Mouse (Mus musculus): ENCODE data around the gene 2010003K11Rik. TPM values are rescaled to one million over a fixed set of nuclear protein-coding genes. Genes with fewer than 3 reads are reported as not detected.

2010003K11Rik gene
- not detected in 2 replicates for polyA plus RNA-seq (2015; fragmentation: Nextera tagmentation; extraction: Ambion mirVana)

DNA sequence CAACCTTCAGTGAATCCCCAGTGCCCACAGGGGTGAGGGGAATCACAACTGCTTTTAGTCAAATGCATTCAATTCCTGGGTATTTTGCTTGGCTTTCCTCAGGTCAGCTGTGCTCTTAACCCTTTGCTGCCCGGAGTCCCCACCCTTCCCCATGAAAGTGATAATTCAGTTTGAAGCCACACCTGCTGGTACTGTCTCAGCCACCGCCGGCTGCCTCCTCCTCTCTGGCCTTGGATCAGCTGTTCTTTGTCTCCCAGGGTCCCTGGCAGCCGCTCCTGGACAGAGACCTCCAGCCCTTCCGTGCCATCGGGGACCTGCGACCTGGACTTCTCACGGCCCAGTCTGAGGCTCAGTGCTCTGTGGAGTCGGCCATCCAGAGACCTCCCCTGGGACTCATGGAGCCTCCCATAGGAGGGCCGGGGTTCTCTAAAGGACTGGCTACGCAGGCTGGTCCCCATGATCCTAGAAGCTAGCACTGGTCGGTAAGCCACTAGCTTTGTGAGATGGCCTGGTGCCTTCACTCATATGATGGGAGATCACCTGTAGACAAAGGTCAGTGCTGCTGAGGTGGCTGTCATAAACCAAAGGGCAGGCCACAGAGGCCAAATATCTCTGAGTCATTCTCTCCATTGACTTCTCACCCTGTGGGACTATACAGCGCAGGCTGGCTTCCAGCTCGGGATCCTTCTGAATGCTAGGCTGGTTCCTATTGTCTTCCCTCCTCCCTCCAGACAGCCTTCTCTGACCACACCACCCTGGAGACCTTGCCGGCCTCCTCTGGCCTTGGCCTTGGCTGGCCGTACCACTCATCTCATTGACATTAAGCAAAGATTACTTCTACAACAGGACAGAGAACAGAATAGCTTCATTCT is at the start of gene 2010003K11Rik:
Gene 2010003K11Rik (minus strand): TSS at position 522 of the 872 bp plus-strand sequence.

GRCm38 (mm10) chr19:4509986-4510963 is 11.9 kb upstream of the 2010003K11Rik start, which contains the start of gene Pcx:
Pcx (plus strand) TSS chr19:4510472.

DNA sequence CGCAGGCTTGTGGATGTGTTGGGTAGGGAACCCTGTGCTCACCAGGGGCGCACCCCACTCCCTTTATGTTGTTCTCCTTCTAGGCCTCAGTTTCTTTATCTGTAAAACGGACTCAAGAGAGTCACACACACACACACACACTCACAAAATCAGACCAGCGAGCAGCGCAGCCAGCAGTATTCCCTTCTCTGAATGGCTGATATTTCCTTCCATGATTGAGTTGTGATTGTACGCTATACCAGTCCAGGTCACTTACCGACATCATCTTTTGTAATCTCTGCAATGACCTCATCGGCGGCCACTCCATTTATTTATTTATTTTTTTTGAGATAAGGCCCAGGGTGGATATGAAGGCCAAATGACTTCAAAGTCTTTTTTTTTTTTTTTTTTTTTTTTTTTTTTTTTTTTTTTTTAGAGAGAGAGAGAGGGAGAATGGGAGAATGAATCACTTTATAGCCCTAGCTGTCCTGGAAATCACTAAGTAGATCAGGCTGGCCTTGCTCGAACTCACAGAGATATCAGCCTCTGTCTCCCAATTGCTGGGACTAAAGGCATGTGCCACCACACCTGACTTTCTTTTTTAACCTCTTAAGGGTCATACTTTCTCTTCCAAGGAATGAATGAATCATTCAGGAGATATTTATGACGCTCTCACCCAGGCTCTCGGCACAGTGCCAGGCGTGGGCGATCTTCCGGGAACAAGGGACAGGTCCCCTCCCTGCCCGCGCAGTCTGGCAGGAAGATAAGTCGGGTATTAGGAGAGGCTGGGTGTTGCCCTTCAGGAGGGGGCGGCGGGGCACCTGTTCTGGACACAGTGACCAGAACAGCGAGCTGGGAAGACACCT is 20.8 kb downstream of the 2010003K11Rik start, which contains the start of gene Syt12:
Gene Syt12 (minus strand): TSS at position 103 of the 845 bp plus-strand sequence.

Other genes starting within 250 kb of the 2010003K11Rik start
- gene Ssh3, start 229.4 kb downstream of the 2010003K11Rik start, polyA plus RNA-seq (2015; fragmentation: Nextera tagmentation; extraction: Ambion mirVana) = 19.2 and 19.3 TPM in 2 replicates
- 7.9 and 8.3 TPM in 2 replicates for gene Ankrd13d, start 215.4 kb downstream of the 2010003K11Rik start, polyA plus RNA-seq (2015; fragmentation: Nextera tagmentation; extraction: Ambion mirVana)
- 12.7 and 15.0 TPM in 2 replicates for gene Grk2, start 192.4 kb downstream of the 2010003K11Rik start, polyA plus RNA-seq (2015; fragmentation: Nextera tagmentation; extraction: Ambion mirVana)
- gene Kdm2a, start 100.3 kb downstream of the 2010003K11Rik start, polyA plus RNA-seq (2015; fragmentation: Nextera tagmentation; extraction: Ambion mirVana) = 18.6 and 21.3 TPM in 2 replicates
- 25.0 and 28.7 TPM in 2 replicates for gene Rhod, start 59.2 kb downstream of the 2010003K11Rik start, polyA plus RNA-seq (2015; fragmentation: Nextera tagmentation; extraction: Ambion mirVana)
- 0.64 and 0.74 TPM in 2 replicates for gene Syt12, start 21.1 kb downstream of the 2010003K11Rik start, polyA plus RNA-seq (2015; fragmentation: Nextera tagmentation; extraction: Ambion mirVana)
- 5.5 and 6.2 TPM in 2 replicates for gene Pcx, start 11.9 kb upstream of the 2010003K11Rik start, polyA plus RNA-seq (2015; fragmentation: Nextera tagmentation; extraction: Ambion mirVana)
- 1.5 and 1.7 TPM in 2 replicates for gene Lrfn4, start 117.1 kb upstream of the 2010003K11Rik start, polyA plus RNA-seq (2015; fragmentation: Nextera tagmentation; extraction: Ambion mirVana)
- gene Rce1, start 127.1 kb upstream of the 2010003K11Rik start, polyA plus RNA-seq (2015; fragmentation: Nextera tagmentation; extraction: Ambion mirVana) = 35.6 and 38.2 TPM in 2 replicates
- 1.2 and 1.6 TPM in 2 replicates for gene Gm960, start 200.1 kb upstream of the 2010003K11Rik start, polyA plus RNA-seq (2015; fragmentation: Nextera tagmentation; extraction: Ambion mirVana)
- gene Sptbn2, start 212.6 kb upstream of the 2010003K11Rik start, polyA plus RNA-seq (2015; fragmentation: Nextera tagmentation; extraction: Ambion mirVana) = 0.84 and 0.91 TPM in 2 replicates

Measured in urinary bladder, postnatal 0 days (tissue).